Mouse (Mus musculus) MEL (cell line): ENCODE measurements around the gene Tnfsf14. TPM values are rescaled to one million over a fixed set of nuclear protein-coding genes. Genes with fewer than 3 reads are reported as not detected.

Experiments
- DNase-seq: peaks from one replicate; pipeline ENCODE4 v3.0.0; 2011; ENCODE audit warnings: low read depth, low spot score
- H3K27ac ChIP-seq: 2 replicates; pipeline ENCODE4 v1.5.1; 2012; ENCODE audit warnings: low read depth, mild to moderate bottlenecking, control low read depth, low read length, moderate library complexity; ENCODE audit not compliant: control insufficient read depth
- H3K27me3 ChIP-seq, 2 experiments: fragments of 150-350 bp in 1 of 2; sonication (generic) in 1 of 2; 2 replicates each; pipeline ENCODE4 v1.6.1; 2012; ENCODE audit warnings: low read length in 2 of 2, mild to moderate bottlenecking in 2 of 2, improper control_type of control experiment in 1 of 2, moderate library complexity in 1 of 2; ENCODE audit not compliant: insufficient read depth in 2 of 2, control insufficient read depth in 1 of 2
- H3K36me3 ChIP-seq, 2 experiments: 2 replicates each; pipeline ENCODE4 v1.6.1; 2012 to 2014; ENCODE audit warnings: low read length in 2 of 2, improper control_type of control experiment in 1 of 2, inconsistent platforms in 1 of 2, mild to moderate bottlenecking in 1 of 2; ENCODE audit not compliant: insufficient read depth in 2 of 2, control insufficient read depth in 1 of 2
- H3K4me1 ChIP-seq, 2 experiments: fragments of 150-350 bp in 1 of 2; sonication (generic) in 1 of 2; 2 replicates each; pipeline ENCODE4 v1.6.1; 2012; ENCODE audit warnings: low read length in 2 of 2, improper control_type of control experiment in 1 of 2, mild to moderate bottlenecking in 1 of 2; ENCODE audit not compliant: insufficient read depth in 2 of 2, control insufficient read depth in 1 of 2
- H3K4me3 ChIP-seq, 2 experiments: fragments of 150-350 bp in 1 of 2; sonication (generic) in 1 of 2; 2 replicates each; pipeline ENCODE4 v1.5.1; 2012; ENCODE audit warnings: low read depth in 2 of 2, low read length in 2 of 2, mild to moderate bottlenecking in 2 of 2, moderate library complexity in 2 of 2, control low read depth in 1 of 2, improper control_type of control experiment in 1 of 2; ENCODE audit not compliant: control insufficient read depth in 1 of 2, insufficient read depth in 1 of 2
- H3K79me2 ChIP-seq: 2 replicates; pipeline ENCODE4 v1.6.1; 2012; ENCODE audit warnings: mild to moderate bottlenecking, low read length, moderate library complexity; ENCODE audit not compliant: control insufficient read depth, poor library complexity, insufficient read depth
- H3K9ac ChIP-seq: 2 replicates; pipeline ENCODE4 v1.6.1; 2012; ENCODE audit warnings: low read depth, mild to moderate bottlenecking, control low read depth, low read length, moderate library complexity; ENCODE audit not compliant: control insufficient read depth, poor library complexity, severe bottlenecking
- H3K9me3 ChIP-seq: fragments of 150-350 bp; sonication (generic); replicated peaks from 2 replicates; pipeline ENCODE4 v1.6.1; 2012; ENCODE audit warnings: mild to moderate bottlenecking, low read length, improper control_type of control experiment, moderate library complexity; ENCODE audit not compliant: insufficient read depth
- BHLHE40 ChIP-seq: IDR thresholded peaks from 2 replicates; pipeline ENCODE4 v1.6.1; 2012; ENCODE audit warnings: low read depth, mild to moderate bottlenecking, inconsistent platforms, low read length, improper control_type of control experiment, borderline replicate concordance
- CTCF ChIP-seq, 3 experiments: IDR thresholded peaks in 2 of 3; conservative IDR thresholded peaks in 1 of 3; 2 replicates each; pipeline ENCODE4 v1.5.1; 2011 to 2012; ENCODE audit warnings: low read length in 3 of 3, low read depth in 2 of 3, mild to moderate bottlenecking in 2 of 3, improper control_type of control experiment in 1 of 3, inconsistent platforms in 1 of 3, mixed read lengths in 1 of 3, moderate library complexity in 1 of 3; ENCODE audit not compliant: control insufficient read depth in 1 of 3, insufficient read depth in 1 of 3, poor library complexity in 1 of 3, severe bottlenecking in 1 of 3
- E2F4 ChIP-seq: IDR thresholded peaks from 2 replicates; pipeline ENCODE4 v1.6.1; 2011; ENCODE audit warnings: low read depth, low read length, improper control_type of control experiment, borderline replicate concordance
- EP300 ChIP-seq, 2 experiments: IDR thresholded peaks; 2 replicates each; pipeline ENCODE4 v1.6.1; 2011; ENCODE audit warnings: improper control_type of control experiment in 2 of 2, low read length in 2 of 2, low read depth in 1 of 2, mild to moderate bottlenecking in 1 of 2
- ETS1 ChIP-seq: IDR thresholded peaks from 2 replicates; pipeline ENCODE4 v1.6.1; 2012; ENCODE audit warnings: low read depth, mild to moderate bottlenecking, inconsistent platforms, low read length, improper control_type of control experiment, moderate library complexity
- GABPA ChIP-seq: IDR thresholded peaks from 2 replicates; pipeline ENCODE4 v1.6.1; 2012; ENCODE audit warnings: low read depth, mild to moderate bottlenecking, inconsistent platforms, low read length, improper control_type of control experiment, moderate library complexity
- GATA1 ChIP-seq: IDR thresholded peaks from 2 replicates; pipeline ENCODE4 v1.6.1; 2011; ENCODE audit warnings: low read depth, low read length, improper control_type of control experiment
- KAT2A ChIP-seq: conservative IDR thresholded peaks from 2 replicates; pipeline ENCODE4 v1.6.1; 2012; ENCODE audit warnings: low read depth, low read length, improper control_type of control experiment, inconsistent platforms
- MAFK ChIP-seq: IDR thresholded peaks from 2 replicates; pipeline ENCODE4 v1.6.1; 2011; ENCODE audit warnings: low read depth, mild to moderate bottlenecking, low read length, improper control_type of control experiment, borderline replicate concordance
- MEF2A ChIP-seq: IDR thresholded peaks from 2 replicates; pipeline ENCODE4 v1.6.1; 2014; ENCODE audit warnings: low read depth, mild to moderate bottlenecking, inconsistent platforms, low read length, improper control_type of control experiment; ENCODE audit not compliant: poor library complexity, insufficient replicate concordance, severe bottlenecking; ENCODE audit errors: extremely low read depth
- NELFE ChIP-seq: IDR thresholded peaks from 2 replicates; pipeline ENCODE4 v1.6.1; 2011; ENCODE audit warnings: low read depth, low read length, improper control_type of control experiment
- NRF1 ChIP-seq: IDR thresholded peaks from 2 replicates; pipeline ENCODE4 v1.6.1; 2014; ENCODE audit warnings: low read depth, mild to moderate bottlenecking, inconsistent platforms, low read length, improper control_type of control experiment, moderate library complexity; ENCODE audit not compliant: poor library complexity, insufficient read depth, severe bottlenecking
- RAD21 ChIP-seq: IDR thresholded peaks from 2 replicates; pipeline ENCODE4 v1.6.1; 2011; ENCODE audit warnings: mild to moderate bottlenecking, low read depth, low read length, improper control_type of control experiment
- SIN3A ChIP-seq: IDR thresholded peaks from 2 replicates; pipeline ENCODE4 v1.6.1; 2012; ENCODE audit warnings: low read length, improper control_type of control experiment, inconsistent platforms
- TCF12 ChIP-seq: IDR thresholded peaks from 2 replicates; pipeline ENCODE4 v1.6.1; 2014; ENCODE audit warnings: low read depth, mild to moderate bottlenecking, inconsistent platforms, low read length, improper control_type of control experiment, moderate library complexity
- USF2 ChIP-seq, 2 experiments: IDR thresholded peaks; 2 replicates each; pipeline ENCODE4 v1.6.1; 2011 to 2012; ENCODE audit warnings: improper control_type of control experiment in 2 of 2, low read length in 2 of 2, borderline replicate concordance in 1 of 2, inconsistent platforms in 1 of 2, low read depth in 1 of 2, mild to moderate bottlenecking in 1 of 2; ENCODE audit not compliant: insufficient read depth in 1 of 2
- ZMIZ1 ChIP-seq: IDR thresholded peaks from 2 replicates; pipeline ENCODE4 v1.6.1; 2012; ENCODE audit warnings: low read depth, mild to moderate bottlenecking, inconsistent platforms, low read length, improper control_type of control experiment, moderate library complexity
- ZNF384 ChIP-seq: IDR thresholded peaks from 2 replicates; pipeline ENCODE4 v1.6.1; 2012; ENCODE audit warnings: low read depth, mild to moderate bottlenecking, inconsistent platforms, low read length, improper control_type of control experiment
- polyA plus RNA-seq, 2 experiments: library from polyadenylated mRNA; stranded (reverse) in 1 of 2; unstranded in 1 of 2; fragments of >175 nt in 1 of 2; fragments of >200 nt in 1 of 2; gene quantifications; 2 replicates each; pipeline versions ENCODE4 v1.2.1 to v1.2.4; 2012; ENCODE audit warnings: low replicate concordance in 2 of 2, low read depth in 1 of 2; ENCODE audit not compliant: insufficient read length in 2 of 2, insufficient read depth in 1 of 2, missing spikeins in 1 of 2
- total RNA-seq: library from RNA; depleted of rRNA; stranded (reverse); fragments of 300-350 nt; gene quantifications from 2 replicates; pipeline ENCODE4 v1.2.3, GENCODE M21; 2012

Gene Tnfsf14
- total and polyA plus RNA-seq, 3 experiments, result not detected

- H3K27me3 ChIP-seq, result no peaks in the 10 kb centered on the region
- TF ChIP-seq ZNF384, result no peak
- TF ChIP-seq TCF12, result no peak
- no peak for TF ChIP-seq EP300 (IDR thresholded peaks at IDR 0.05; ENCODE audit: low read depth in 1 of 2, low read length in 2 of 2)
- TF ChIP-seq NRF1, result no peak
- TF ChIP-seq ZMIZ1, result no peak
- TF ChIP-seq MEF2A, result no peak
- TF ChIP-seq CTCF (IDR thresholded peaks at IDR 0.05 in 2 of 3, conservative IDR thresholded peaks at IDR 0.05 in 1 of 3; ENCODE audit: control insufficient read depth in 1 of 3, insufficient read depth in 1 of 3, low read depth in 2 of 3, low read length in 3 of 3, poor library complexity in 1 of 3, severe bottlenecking in 1 of 3), result no peak
- no peak for TF ChIP-seq RAD21
- TF ChIP-seq USF2 (IDR thresholded peaks at IDR 0.05; ENCODE audit: borderline replicate concordance in 1 of 2, insufficient read depth in 1 of 2, low read depth in 1 of 2, low read length in 2 of 2), result no peak
- TF ChIP-seq MAFK, result no peak
- no peak for TF ChIP-seq BHLHE40
- TF ChIP-seq GATA1, result no peak
- no peak for TF ChIP-seq ETS1
- TF ChIP-seq E2F4, result no peak
- no peak for TF ChIP-seq NELFE
- TF ChIP-seq SIN3A, result no peak
- no peak for TF ChIP-seq GABPA
- no peak for TF ChIP-seq KAT2A
- TF ChIP-seq, all 39 proteins: peak for 0
- DNase-seq, result no peak
- Histone ChIP-seq H3K36me3 (peaks cover 0 to 6% of the 10 kb centered on the region in 2 experiments; a peak in 1 of 4 replicates), H3K4me1 (peaks cover 0 to 20% of the 10 kb centered on the region in 2 experiments; a peak in 2 of 4 replicates), H3K27ac (no peak overlapping the region), H3K9me3 (no peaks in the 10 kb centered on the region), H3K4me3 (no peak overlapping the region), H3K79me2 (no peaks in the 10 kb centered on the region), H3K9ac (no peak overlapping the region)
Observed at GRCm38 (mm10) chr17:57218335-57218900, 24.4 kb upstream of the Tnfsf14 start.
